Mouse (Mus musculus) kidney, adult 9 months (tissue): ENCODE results near the gene Fmn2.

Experiments
- DNase-seq: peaks from one replicate; pipeline ENCODE4 v3.0.0; 2022

The Fmn2 gene

DNA sequence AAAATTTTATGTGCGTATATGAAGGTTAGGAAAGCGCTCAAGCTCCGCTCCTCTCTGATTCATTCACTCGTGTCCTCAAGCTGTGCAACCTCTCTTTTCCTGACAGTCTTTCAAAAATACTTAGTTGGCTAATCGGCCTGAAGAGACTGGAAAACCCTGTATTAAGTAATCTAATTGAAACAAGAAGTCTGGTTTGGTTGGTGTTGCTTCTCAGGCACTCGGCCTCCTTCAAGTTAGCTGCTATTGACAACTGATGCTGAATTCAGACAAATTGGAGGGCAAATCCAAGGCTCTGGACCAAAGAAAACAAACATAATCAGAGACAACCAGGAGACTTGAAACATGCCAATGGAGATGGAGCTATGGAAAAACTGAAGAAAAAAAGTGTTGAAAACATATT, 343.2 kb downstream of the Fmn2 start:
- no peak for DNase-seq

DNA sequence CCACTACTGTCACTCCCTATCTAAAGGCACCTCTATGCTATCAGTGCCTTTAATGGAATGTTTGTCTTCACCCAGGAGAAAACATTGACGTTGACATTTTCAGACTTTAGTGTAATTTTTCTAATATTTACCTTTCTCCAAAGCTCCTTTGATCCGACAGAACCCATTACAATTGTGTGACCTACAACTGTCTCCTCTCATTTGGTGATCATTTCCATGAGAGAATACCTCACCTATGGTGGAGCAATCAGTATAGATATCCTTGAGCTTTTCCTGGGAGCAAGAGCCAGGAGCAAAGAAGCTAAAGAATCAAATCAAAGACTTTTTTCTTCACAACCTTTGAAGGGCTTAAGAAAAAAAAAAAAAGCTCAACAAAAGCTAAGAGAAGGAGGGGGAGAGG, 354.6 kb downstream of the Fmn2 start:
- DNase-seq = no peak

DNA sequence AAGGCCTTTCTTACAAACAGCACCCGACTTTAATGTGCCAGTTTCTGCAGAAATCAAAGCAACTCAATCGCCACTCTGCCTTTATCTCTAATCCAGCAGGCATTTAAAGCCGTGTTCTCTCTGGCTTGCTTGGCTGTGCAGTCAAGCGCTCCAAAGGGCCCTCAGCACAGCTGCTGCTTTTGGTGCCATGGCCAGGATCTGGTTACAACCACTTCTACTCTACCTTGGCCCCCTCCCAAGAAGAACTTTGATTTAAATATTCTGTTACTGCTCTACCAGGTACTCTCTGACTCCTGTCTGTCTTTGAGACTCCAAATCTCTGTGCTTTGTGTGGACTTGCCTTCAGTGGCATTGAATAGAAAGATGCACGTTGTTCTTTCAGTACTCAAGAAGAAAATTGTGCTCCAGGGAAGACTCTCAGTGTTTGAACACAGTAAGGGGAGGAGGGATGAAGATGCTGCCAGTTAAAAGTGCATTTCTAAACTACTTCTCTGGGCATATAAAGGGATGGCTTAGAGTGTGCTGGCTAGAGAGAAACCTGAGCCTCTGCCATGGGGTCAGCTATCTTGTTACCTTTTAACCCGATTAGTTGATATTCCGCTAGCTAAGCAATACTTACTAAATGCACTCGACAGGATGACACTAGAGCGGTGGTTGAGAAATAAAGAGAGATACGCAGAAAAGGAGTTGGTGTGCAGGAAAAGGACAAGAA, 358.9 kb downstream of the Fmn2 start:
- peak; percentile 63 for DNase-seq
